Mouse (Mus musculus): ENCODE results near the gene Ston1. TPM values are rescaled to one million over a fixed set of nuclear protein-coding genes. Genes with fewer than 3 reads are reported as not detected.

Gene Ston1
- polyA plus RNA-seq, 1 experiment from 2014 or later: 7.2 TPM

GRCm38 (mm10) chr17:88653375-88653769 lies 55.9 kb downstream of the Ston1 start:
- Histone ChIP-seq H3K4me2 (replicated peaks; ENCODE audit: low read depth, low read length) (no peak overlapping the region), H3K4me3 (ENCODE audit: low read depth, low read length) (no peak overlapping the region), H3K27ac (ENCODE audit: low read depth, low read length) (no peak overlapping the region), H3K27me3 (ENCODE audit: control insufficient read depth, insufficient read depth, low read length) (no peaks in the 10 kb centered on the region), H3K9me3 (ENCODE audit: control insufficient read depth, low read length) (no peaks in the 10 kb centered on the region), H3K4me1 (replicated peaks; ENCODE audit: control insufficient read depth, insufficient read depth, low read length) (no peaks in the 10 kb centered on the region), H3K36me3 (ENCODE audit: control insufficient read depth, insufficient read depth, low read length) (no peaks in the 10 kb centered on the region), H3K9ac (ENCODE audit: low read depth, low read length) (no peak overlapping the region)
- DNase-seq (ENCODE audit: low spot score): no peak
- no peak for ATAC-seq (ENCODE audit: low FRiP score)
- WGBS: 81% methylated on average over 4 of the region's 4 CpGs

GRCm38 (mm10) chr17:88658510-88658909 lies 61.0 kb downstream of the Ston1 start:
- H3K27me3 ChIP-seq (ENCODE audit: control insufficient read depth, insufficient read depth, low read length): no peaks in the 10 kb centered on the region
- DNase-seq (ENCODE audit: low spot score): no peak
- H3K4me1 ChIP-seq (replicated peaks; ENCODE audit: control insufficient read depth, insufficient read depth, low read length): no peaks in the 10 kb centered on the region
- no peaks in the 10 kb centered on the region for H3K9me3 ChIP-seq (ENCODE audit: control insufficient read depth, low read length)
- ATAC-seq (ENCODE audit: low FRiP score): no peak
- no peak overlapping the region for H3K4me2 ChIP-seq (replicated peaks; ENCODE audit: low read depth, low read length)
- no peak overlapping the region for H3K27ac ChIP-seq (ENCODE audit: low read depth, low read length)
- no peak overlapping the region for H3K4me3 ChIP-seq (ENCODE audit: low read depth, low read length)
- 84% methylated on average over 6 of the region's 6 CpGs for WGBS
- no peaks in the 10 kb centered on the region for H3K36me3 ChIP-seq (ENCODE audit: control insufficient read depth, insufficient read depth, low read length)
- no peak overlapping the region for H3K9ac ChIP-seq (ENCODE audit: low read depth, low read length)

DNA sequence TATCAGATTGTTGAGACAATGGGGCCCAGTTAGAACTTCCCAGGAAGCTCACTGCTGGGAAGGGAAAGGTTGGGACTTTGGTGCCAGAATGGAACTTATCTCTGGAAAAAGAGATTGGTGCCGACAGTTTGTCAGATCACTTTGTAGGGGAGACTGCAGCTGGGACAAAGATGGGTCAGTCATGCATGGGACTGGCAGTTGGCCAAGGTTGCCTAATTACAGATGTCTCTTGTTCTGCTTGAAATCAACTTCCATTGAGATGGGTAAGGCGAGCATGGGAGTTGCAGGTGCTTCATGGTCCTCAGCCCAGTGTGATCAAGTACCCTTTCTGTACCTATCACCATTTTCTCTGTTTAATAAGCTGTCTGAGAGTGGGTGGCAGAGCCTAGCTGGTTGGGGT lies 68.6 kb downstream of the Ston1 start:
- no peaks in the 10 kb centered on the region for H3K9me3 ChIP-seq (ENCODE audit: control insufficient read depth, low read length)
- WGBS: 85% methylated on average over 2 of the region's 2 CpGs
- no peaks in the 10 kb centered on the region for H3K4me1 ChIP-seq (replicated peaks; ENCODE audit: control insufficient read depth, insufficient read depth, low read length)
- no peak overlapping the region for H3K27ac ChIP-seq (ENCODE audit: low read depth, low read length)
- H3K4me3 ChIP-seq (ENCODE audit: low read depth, low read length): no peak overlapping the region
- H3K4me2 ChIP-seq (replicated peaks; ENCODE audit: low read depth, low read length): no peak overlapping the region
- no peak for DNase-seq (ENCODE audit: low spot score)
- ATAC-seq (ENCODE audit: low FRiP score): no peak
- no peak overlapping the region for H3K9ac ChIP-seq (ENCODE audit: low read depth, low read length)
- H3K27me3 ChIP-seq (ENCODE audit: control insufficient read depth, insufficient read depth, low read length): no peaks in the 10 kb centered on the region
- H3K36me3 ChIP-seq (ENCODE audit: control insufficient read depth, insufficient read depth, low read length): no peaks in the 10 kb centered on the region

GRCm38 (mm10) chr17:88668452-88668851 lies 71.0 kb downstream of the Ston1 start, which contains the start of gene Gtf2a1l:
Gene Gtf2a1l (plus strand): TSS chr17:88668660.
- Histone ChIP-seq H3K9me3 (ENCODE audit: control insufficient read depth, low read length) (no peaks in the 10 kb centered on the region), H3K9ac (ENCODE audit: low read depth, low read length) (no peak within 1 kb of the TSS), H3K27ac (ENCODE audit: low read depth, low read length) (no peak within 1 kb of the TSS), H3K4me1 (replicated peaks; ENCODE audit: control insufficient read depth, insufficient read depth, low read length) (no peaks in the 10 kb centered on the region), H3K4me2 (replicated peaks; ENCODE audit: low read depth, low read length) (0 out of 2 replicates have a peak within 1 kb of the TSS, but pooled peaks have one; percentile 19), H3K4me3 (ENCODE audit: low read depth, low read length) (no peak within 1 kb of the TSS), H3K27me3 (ENCODE audit: control insufficient read depth, insufficient read depth, low read length) (no peaks in the 10 kb centered on the region), H3K36me3 (ENCODE audit: control insufficient read depth, insufficient read depth, low read length) (no peaks in the 10 kb centered on the region)
- peak; percentile 58 for DNase-seq (ENCODE audit: low spot score)
- peak; percentile 48; the same call in 1 of the 2 replicates for ATAC-seq (ENCODE audit: low FRiP score)
- 30% methylated on average over 21 of the region's 21 CpGs for WGBS

DNA sequence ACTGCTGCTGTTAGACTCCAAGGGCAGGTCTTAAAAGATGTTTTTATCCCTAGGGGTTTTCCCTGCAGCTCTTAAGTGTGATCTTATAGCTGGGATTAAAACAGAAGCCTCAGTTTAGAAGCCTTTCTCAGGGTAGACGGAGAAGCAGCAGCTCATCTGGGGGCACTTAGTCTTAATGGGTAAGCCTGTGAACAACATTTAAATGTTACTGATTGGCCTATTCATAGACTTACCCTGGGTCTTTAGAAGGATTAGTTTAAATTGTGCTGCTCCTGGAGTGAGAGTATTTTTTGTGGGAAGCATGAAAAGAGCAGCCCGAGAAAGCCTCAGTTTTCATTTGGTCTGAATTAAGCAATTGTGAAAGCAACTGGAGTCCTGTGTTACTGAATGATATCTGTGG lies 72.4 kb downstream of the Ston1 start:
- Histone ChIP-seq H3K27me3 (ENCODE audit: control insufficient read depth, insufficient read depth, low read length) (no peaks in the 10 kb centered on the region), H3K9ac (ENCODE audit: low read depth, low read length) (no peak overlapping the region), H3K4me3 (ENCODE audit: low read depth, low read length) (no peak overlapping the region), H3K9me3 (ENCODE audit: control insufficient read depth, low read length) (no peaks in the 10 kb centered on the region), H3K4me1 (replicated peaks; ENCODE audit: control insufficient read depth, insufficient read depth, low read length) (no peaks in the 10 kb centered on the region), H3K27ac (ENCODE audit: low read depth, low read length) (no peak overlapping the region), H3K4me2 (replicated peaks; ENCODE audit: low read depth, low read length) (no peak overlapping the region), H3K36me3 (ENCODE audit: control insufficient read depth, insufficient read depth, low read length) (no peaks in the 10 kb centered on the region)
- WGBS: 58% methylated on average over 2 of the region's 2 CpGs
- DNase-seq (ENCODE audit: low spot score): no peak
- ATAC-seq (ENCODE audit: low FRiP score): no peak

GRCm38 (mm10) chr17:88670800-88671199 lies 73.3 kb downstream of the Ston1 start:
- Histone ChIP-seq H3K4me1 (replicated peaks; ENCODE audit: control insufficient read depth, insufficient read depth, low read length) (no peaks in the 10 kb centered on the region), H3K9ac (ENCODE audit: low read depth, low read length) (no peak overlapping the region), H3K36me3 (ENCODE audit: control insufficient read depth, insufficient read depth, low read length) (no peaks in the 10 kb centered on the region), H3K27ac (ENCODE audit: low read depth, low read length) (no peak overlapping the region), H3K4me3 (ENCODE audit: low read depth, low read length) (no peak overlapping the region), H3K27me3 (ENCODE audit: control insufficient read depth, insufficient read depth, low read length) (no peaks in the 10 kb centered on the region), H3K9me3 (ENCODE audit: control insufficient read depth, low read length) (no peaks in the 10 kb centered on the region), H3K4me2 (replicated peaks; ENCODE audit: low read depth, low read length) (no peak overlapping the region)
- no peak for DNase-seq (ENCODE audit: low spot score)
- WGBS: 70% methylated on average over 4 of the region's 4 CpGs
- ATAC-seq (ENCODE audit: low FRiP score): no peak

- no peak for ATAC-seq (ENCODE audit: low FRiP score)
Observed at GRCm38 (mm10) chr17:88675310-88676309, 78.1 kb downstream of the Ston1 start.

GRCm38 (mm10) chr17:88688226-88688625 lies 90.7 kb downstream of the Ston1 start:
- DNase-seq (ENCODE audit: low spot score): no peak

More at GRCm38 (mm10) chr17:88675310-88676309, 78.1 kb downstream of the Ston1 start:
- no peaks in the 10 kb centered on the region for H3K36me3 ChIP-seq (ENCODE audit: control insufficient read depth, insufficient read depth, low read length)
- no peak for DNase-seq (ENCODE audit: low spot score)
- 92% methylated on average over 23 of the region's 23 CpGs for WGBS
- no peak overlapping the region for H3K27ac ChIP-seq (ENCODE audit: low read depth, low read length)
- H3K4me3 ChIP-seq (ENCODE audit: low read depth, low read length): no peak overlapping the region
- no peaks in the 10 kb centered on the region for H3K27me3 ChIP-seq (ENCODE audit: control insufficient read depth, insufficient read depth, low read length)
- no peak overlapping the region for H3K9ac ChIP-seq (ENCODE audit: low read depth, low read length)
- H3K4me1 ChIP-seq (replicated peaks; ENCODE audit: control insufficient read depth, insufficient read depth, low read length): no peaks in the 10 kb centered on the region
- no peak overlapping the region for H3K4me2 ChIP-seq (replicated peaks; ENCODE audit: low read depth, low read length)
- H3K9me3 ChIP-seq (ENCODE audit: control insufficient read depth, low read length): no peaks in the 10 kb centered on the region

More at GRCm38 (mm10) chr17:88688226-88688625, 90.7 kb downstream of the Ston1 start:
- Histone ChIP-seq H3K4me2 (replicated peaks; ENCODE audit: low read depth, low read length) (no peak overlapping the region), H3K9me3 (ENCODE audit: control insufficient read depth, low read length) (no peaks in the 10 kb centered on the region), H3K27me3 (ENCODE audit: control insufficient read depth, insufficient read depth, low read length) (no peaks in the 10 kb centered on the region), H3K4me1 (replicated peaks; ENCODE audit: control insufficient read depth, insufficient read depth, low read length) (no peaks in the 10 kb centered on the region), H3K36me3 (ENCODE audit: control insufficient read depth, insufficient read depth, low read length) (no peaks in the 10 kb centered on the region), H3K9ac (ENCODE audit: low read depth, low read length) (no peak overlapping the region), H3K27ac (ENCODE audit: low read depth, low read length) (no peak overlapping the region), H3K4me3 (ENCODE audit: low read depth, low read length) (no peak overlapping the region)
- ATAC-seq (ENCODE audit: low FRiP score): no peak
- 84% methylated on average over 11 of the region's 11 CpGs for WGBS
